In the genomic region with DNA sequence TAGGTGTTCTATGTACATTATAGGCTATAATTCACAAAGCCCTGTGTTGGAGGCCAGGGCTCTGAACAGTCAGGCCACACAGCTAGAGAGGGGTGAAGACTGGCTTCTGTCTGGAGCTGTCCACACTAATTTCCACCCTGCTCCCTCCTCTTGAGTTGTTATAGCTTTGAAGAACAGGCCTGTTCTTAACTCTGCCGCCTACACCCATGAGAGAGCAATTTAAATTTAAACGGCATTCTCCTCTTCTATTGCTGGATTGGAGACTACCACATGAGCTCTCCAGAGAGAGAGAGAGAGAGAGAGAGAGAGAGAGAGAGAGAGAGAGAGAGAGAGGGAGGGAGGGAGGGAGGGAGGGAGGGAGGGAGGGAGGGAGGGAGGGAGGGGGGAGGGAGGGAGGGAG, we compare ENCODE assay signal across 24 mouse cellular contexts. TPM values are rescaled to one million over a fixed set of nuclear protein-coding genes. Genes with fewer than 3 reads are reported as not detected.
A peak's percentile ranks its signal among the peaks of the same experiment; 100 is the strongest.
DNase-seq lines count a peak whose midpoint lies in the region; ATAC-seq lines count a peak whose summit lies in the region.
"Had no signal": no experiment of that assay in that cellular context is flagged by ENCODE, and none has a peak within 500 bp of the region (broad histone marks: within the 10 kb centered on the region; RNA-seq: fewer than 3 reads in every experiment).

No protein-coding gene starts in this region.

- H3K9me3 ChIP-seq in embryonic facial prominence, embryonic 14.5 days (ENCODE audit: control insufficient read depth, low read length), result 0 out of 2 replicates have a peak, but pooled peaks cover 3% of the 10 kb centered on the region
- H3K9me3 ChIP-seq: embryonic facial prominence, embryonic 13.5 days; forebrain, embryonic 13.5 days; forebrain, embryonic 15.5 days had no signal

- H3K27ac ChIP-seq in embryonic facial prominence, embryonic 14.5 days (replicated peaks; ENCODE audit: low read depth, low read length), result no peak overlapping the region
- H3K27ac ChIP-seq: forebrain, embryonic 13.5 days; forebrain, embryonic 15.5 days had no signal

- H3K27me3 ChIP-seq in embryonic facial prominence, embryonic 14.5 days (replicated peaks; ENCODE audit: control insufficient read depth, insufficient read depth, low read length), result no peaks in the 10 kb centered on the region
- H3K27me3 ChIP-seq: embryonic facial prominence, embryonic 13.5 days; forebrain, embryonic 13.5 days; forebrain, embryonic 15.5 days had no signal

- H3K4me1 ChIP-seq in embryonic facial prominence, embryonic 14.5 days (ENCODE audit: control insufficient read depth, insufficient read depth, low read length), result peaks cover 3% of the 10 kb centered on the region; the same call in 1 of the 2 replicates
- H3K4me1 ChIP-seq: forebrain, embryonic 13.5 days; forebrain, embryonic 15.5 days had no signal

- peak; percentile 97 for ATAC-seq in frontal cortex, adult (ENCODE audit: low TSS enrichment)
- 0 out of 2 replicates have a peak, but pooled peaks have one; percentile 28 for ATAC-seq in embryonic facial prominence, embryonic 14.5 days (ENCODE audit: low read depth)
- ATAC-seq: forebrain, embryonic 13.5 days; forebrain, embryonic 15.5 days; forebrain, postnatal 0 days had no signal

- H3K36me3 ChIP-seq in embryonic facial prominence, embryonic 14.5 days (ENCODE audit: control insufficient read depth, insufficient read depth, low read length), result no peaks in the 10 kb centered on the region
- H3K36me3 ChIP-seq: embryonic facial prominence, embryonic 13.5 days; forebrain, embryonic 15.5 days had no signal

- no peak overlapping the region for H3K9ac ChIP-seq in embryonic facial prominence, embryonic 14.5 days (ENCODE audit: low read depth, low read length)
- H3K9ac ChIP-seq: embryonic facial prominence, embryonic 13.5 days; forebrain, embryonic 13.5 days; forebrain, embryonic 15.5 days; forebrain, postnatal 0 days had no signal

- no peak for DNase-seq in frontal cortex, postnatal 25 days (ENCODE audit: low spot score in 2 of 2)
- peak; percentile 4 for DNase-seq in right cerebral cortex, adult 18-20 months
- DNase-seq in right cerebral cortex, postnatal 14 days, result no peak
- peak; percentile 29 for DNase-seq in embryonic facial prominence, embryonic 14.5 days (ENCODE audit: low spot score)
- no peak for DNase-seq in adrenal gland, adult (ENCODE audit: inconsistent age in 2 of 2, low spot score in 1 of 2)
- DNase-seq in adrenal gland, adult 2 months, result no peak
- DNase-seq: adrenal gland, adult 8-10 months; adrenal gland, postnatal 14 days; adrenal gland, postnatal 36 days; cerebellum, adult 11 months; cerebellum, adult 18-20 months; cerebellum, adult 8-10 months; cerebellum, adult 9-11 months; cerebellum, postnatal 14 days; cerebellum, postnatal 36 days; embryo, embryonic 11 days; forebrain, postnatal 0 days had no signal

- H3K4me3 ChIP-seq in embryonic facial prominence, embryonic 14.5 days (ENCODE audit: low read depth, low read length), result no peak overlapping the region
- H3K4me3 ChIP-seq: embryonic facial prominence, embryonic 13.5 days; forebrain, embryonic 13.5 days; forebrain, embryonic 15.5 days had no signal

- H3K4me2 ChIP-seq in embryonic facial prominence, embryonic 14.5 days (ENCODE audit: low read depth, low read length), result no peak overlapping the region
- H3K4me2 ChIP-seq: forebrain, embryonic 13.5 days; forebrain, embryonic 15.5 days had no signal

- WGBS in embryonic facial prominence, embryonic 14.5 days, result 46% methylated on average over 2 of the region's 2 CpGs

RNA-seq across cellular contexts. Expression of a gene that starts 5.3 kb away (rescaled TPM):
- not detected in 2 replicates for polyA plus RNA-seq in embryonic facial prominence, embryonic 14.5 days (2014; fragmentation: Nextera tagmentation; extraction: Ambion mirVana)
- not detected for total RNA-seq in adrenal gland, adult 2 months (2021)
- polyA plus RNA-seq in adrenal gland, adult 2 months (2012; rRNA removed), result not detected in 2 replicates
- total RNA-seq: adrenal gland, adult 8-10 months; adrenal gland, postnatal 14 days; adrenal gland, postnatal 36 days; ES-E14 had no signal
- polyA plus RNA-seq: C2C12; embryonic facial prominence, embryonic 13.5 days; forebrain, embryonic 11.5 days; forebrain, embryonic 13.5 days; forebrain, embryonic 15.5 days; forebrain, postnatal 0 days had no signal

RNA-seq across cellular contexts. Expression of a gene that starts 38.1 kb away (rescaled TPM):
- 0.21 and 0.56 TPM in 2 replicates for polyA plus RNA-seq in embryonic facial prominence, embryonic 14.5 days (2014; fragmentation: Nextera tagmentation; extraction: Ambion mirVana)
- 10 to 100 TPM in 1 of 2 experiments, 1 to 10 TPM in 1; 5.0 to 10.7 TPM for total RNA-seq in adrenal gland, adult 2 months (2021)
- 1.8 and 2.0 TPM in 2 replicates for polyA plus RNA-seq in adrenal gland, adult 2 months (2012; rRNA removed)

RNA-seq across cellular contexts. Expression of a gene that starts 38.2 kb away (rescaled TPM):
- polyA plus RNA-seq in embryonic facial prominence, embryonic 14.5 days (2014; fragmentation: Nextera tagmentation; extraction: Ambion mirVana), result 66.9 and 67.7 TPM in 2 replicates
- total RNA-seq in adrenal gland, adult 2 months (2021), result 10 to 100 TPM; 49.7 to 56.9 TPM
- 71.8 and 74.8 TPM in 2 replicates for polyA plus RNA-seq in adrenal gland, adult 2 months (2012; rRNA removed)

Comparison
In these comparisons a context has a peak if more than half of its experiments do, and no peak if none do; other contexts are left out.
1. DNase-seq: peak in right cerebral cortex, adult 18-20 months (single experiment) and embryonic facial prominence, embryonic 14.5 days (single experiment); none in frontal cortex, postnatal 25 days (0 of 2), right cerebral cortex, postnatal 14 days (single experiment), adrenal gland, adult (0 of 2) and adrenal gland, adult 2 months (single experiment).